Mouse (Mus musculus): ENCODE results near the gene Socs2.

The Socs2 gene

DNA sequence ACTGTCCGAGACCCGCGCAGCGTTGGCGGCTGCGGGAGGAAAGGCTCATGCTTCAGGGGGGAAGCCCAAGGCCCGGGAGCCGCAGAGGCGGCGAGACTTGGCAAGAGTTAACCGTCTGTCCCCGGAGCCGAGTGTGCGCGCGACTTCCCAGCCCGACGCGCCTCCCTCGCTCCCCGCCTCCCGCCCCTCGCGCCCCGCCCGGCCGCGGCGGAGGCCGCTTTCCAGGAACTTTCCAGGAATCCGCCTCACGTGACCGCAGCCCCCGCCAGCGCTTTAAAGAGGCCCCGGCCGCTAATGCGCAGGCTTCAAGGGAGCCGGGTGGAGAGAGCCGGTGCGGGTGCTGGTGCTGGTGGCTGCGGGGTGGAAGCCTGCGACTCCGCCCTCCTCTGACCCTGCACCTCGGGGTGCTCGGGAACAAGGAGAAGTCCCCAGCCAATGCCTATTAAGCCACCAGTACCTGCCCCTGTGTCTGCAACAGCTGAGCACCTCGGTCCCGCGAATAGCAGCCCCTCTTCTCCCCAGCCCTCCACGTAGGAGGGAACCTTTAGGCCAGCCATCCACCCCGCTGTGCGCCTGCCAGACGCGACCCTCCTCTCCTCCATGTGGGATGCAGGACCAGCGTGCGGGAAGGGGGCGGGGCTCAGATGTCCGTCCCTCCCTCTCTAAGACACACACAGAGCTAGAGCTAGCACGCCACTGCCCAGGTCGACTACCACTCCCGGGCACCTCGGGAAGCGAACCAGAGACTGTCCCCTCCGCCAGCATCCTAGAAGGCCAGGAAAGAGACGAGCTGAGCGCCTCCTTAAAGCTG, at the start of gene Socs2:
Socs2 (minus strand) TSS at position 496 of the 811 bp plus-strand sequence.
- under 1% methylated on average over 66 of the region's 66 CpGs for WGBS

DNA sequence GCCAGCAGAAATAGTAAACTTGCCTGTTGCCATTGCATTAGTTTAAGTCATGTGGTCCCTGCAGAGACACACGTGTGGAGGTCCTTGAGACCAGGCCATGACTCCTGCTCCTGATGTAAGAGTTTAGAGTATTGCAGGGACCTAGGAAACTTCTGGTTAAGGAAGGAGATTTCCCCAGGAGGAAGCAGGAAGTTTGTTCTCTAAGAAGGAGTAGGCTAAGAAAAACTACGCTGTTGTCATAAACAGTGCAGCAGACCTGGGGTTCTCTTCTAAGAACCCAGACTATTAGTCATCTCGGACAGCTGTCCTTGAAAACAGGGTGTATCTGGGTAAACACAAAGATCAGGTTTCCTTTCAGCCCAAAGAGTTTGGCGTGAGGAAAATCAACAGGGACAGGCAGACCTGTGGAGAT, 48.5 kb upstream of the Socs2 start:
- WGBS, result 58% methylated on average over 4 of the region's 4 CpGs

DNA sequence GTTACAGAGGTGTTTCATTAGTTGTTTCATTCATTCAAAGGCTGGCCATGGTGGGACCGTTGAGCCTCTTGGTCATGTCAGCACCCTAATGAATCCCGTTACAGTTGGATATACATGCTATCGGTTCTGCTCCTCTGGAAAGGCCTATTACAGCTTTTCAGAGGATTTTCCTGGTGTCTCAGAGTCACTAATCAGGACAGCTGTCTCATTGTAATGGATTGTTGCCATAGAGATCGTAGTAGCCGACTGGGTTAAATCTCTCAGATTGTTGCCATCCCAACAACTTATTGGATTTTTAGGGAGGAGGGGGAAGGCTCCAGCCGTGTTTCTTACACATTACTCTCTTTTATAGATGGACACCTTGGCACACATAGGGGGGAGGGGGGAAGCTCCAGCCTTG, 47.5 kb upstream of the Socs2 start:
- WGBS, result 70% methylated on average over 6 of the region's 6 CpGs

DNA sequence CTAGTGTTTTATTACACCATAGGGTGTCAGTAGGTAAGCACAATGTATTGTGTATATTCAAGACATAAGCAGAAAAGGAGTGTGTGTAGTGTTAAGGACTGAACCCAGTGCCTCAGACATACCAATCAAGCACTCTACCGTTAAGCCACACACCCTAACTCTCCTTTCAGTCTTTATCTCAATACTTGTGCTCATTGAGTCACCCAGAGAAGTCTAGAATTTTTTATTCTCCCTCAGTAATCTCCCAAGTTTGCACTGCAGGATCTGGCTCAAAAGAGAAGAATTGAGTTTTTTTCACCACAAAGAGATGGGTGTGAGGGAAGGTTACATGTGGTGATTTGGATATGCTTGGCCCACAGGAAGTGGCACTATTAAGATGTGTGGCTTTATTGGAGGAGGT, 45.3 kb upstream of the Socs2 start:
- WGBS, result 75% methylated on average over 1 of the region's 1 CpGs

DNA sequence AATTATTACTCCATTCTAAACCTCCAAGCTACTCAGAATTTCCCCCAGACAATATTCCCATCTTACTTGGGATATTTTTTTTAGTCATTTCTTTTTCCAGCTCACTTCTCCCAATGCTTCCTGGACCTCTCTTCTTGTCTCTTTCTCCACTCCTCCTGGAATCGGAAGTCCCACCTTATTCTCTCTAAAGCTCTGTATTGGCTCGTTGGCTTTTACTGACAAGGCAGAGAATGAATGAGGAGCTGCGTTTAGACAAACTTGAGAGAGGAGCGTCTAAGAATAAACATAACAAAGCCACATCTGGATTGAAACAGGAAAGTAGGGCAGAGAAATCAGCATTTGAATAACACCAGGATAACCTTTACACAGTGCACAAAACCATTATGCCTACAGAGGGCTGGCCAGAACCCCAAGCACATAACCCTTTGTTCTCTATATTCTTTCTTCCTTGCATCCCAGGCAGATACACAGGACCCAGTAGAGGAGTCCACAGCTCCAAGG, 44.1 kb upstream of the Socs2 start:
- WGBS, result 66% methylated on average over 4 of the region's 4 CpGs

DNA sequence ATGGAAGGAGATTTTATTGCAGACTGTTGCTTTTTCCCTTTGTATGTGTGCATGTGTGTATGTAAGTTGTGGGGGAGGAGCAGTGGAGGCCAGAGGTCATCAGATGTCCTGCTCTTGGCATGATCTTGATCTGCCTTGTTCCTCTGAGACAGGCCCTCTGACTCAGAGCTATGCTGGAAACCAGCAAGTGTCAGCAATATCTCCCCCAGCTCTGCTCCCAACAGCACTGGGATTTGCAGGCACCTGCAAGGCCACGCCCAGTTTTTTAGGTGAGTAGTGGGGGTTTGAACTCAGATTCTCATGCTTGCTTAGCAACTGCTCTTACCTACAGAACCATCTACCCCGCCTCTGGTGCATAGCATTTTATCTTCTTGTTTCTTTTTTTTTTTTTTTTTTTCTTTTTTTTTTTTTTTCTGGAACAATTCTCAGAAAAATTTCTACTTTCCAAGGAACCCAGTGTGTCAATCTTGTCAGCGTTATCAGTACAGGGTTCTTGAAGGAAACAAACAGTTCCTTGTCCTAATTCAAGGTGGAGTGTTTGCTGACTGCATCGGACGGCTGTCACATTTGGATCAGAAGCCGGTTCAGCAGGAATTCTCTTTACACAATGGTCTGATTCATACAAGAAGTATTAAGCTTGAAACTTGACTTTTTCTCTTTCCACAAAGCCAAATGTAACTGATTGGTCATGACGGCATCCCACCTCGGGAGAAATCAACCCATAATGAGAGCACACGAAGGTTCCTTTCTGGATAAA, 41.2 kb upstream of the Socs2 start:
- 87% methylated on average over 9 of the region's 9 CpGs for WGBS

DNA sequence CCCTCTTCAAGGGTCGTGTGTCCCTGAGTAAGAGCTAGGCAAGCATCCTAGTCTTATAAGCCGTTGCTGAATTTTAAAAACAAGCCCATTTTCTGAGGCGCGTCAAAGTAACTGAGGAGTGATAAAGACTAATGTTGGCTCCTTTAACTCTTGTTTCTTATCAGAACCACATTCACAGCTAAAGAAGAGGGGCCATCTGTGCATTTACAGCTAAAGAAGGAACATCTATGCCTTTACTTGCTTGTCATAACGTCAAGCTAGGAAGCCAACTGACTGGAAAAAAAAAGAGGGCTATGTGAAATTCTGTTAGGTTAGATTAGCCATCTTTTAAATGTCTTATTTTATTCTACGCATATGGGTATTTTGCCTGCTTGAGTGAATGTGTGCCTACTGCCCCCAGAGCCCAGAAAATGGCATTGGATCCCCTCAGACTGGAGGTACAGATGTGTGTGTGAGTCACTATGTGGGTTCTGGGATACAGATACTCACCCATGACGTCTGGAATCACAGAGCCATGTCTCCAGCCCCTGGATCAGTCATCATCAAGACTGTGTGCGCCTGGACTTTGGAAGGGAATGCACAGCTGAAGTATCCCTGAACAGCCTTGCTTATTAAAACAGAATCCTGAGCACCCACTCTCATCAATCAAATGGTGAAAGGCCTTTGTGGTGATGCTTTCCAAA, 40.5 kb upstream of the Socs2 start:
- 55% methylated on average over 8 of the region's 8 CpGs for WGBS

DNA sequence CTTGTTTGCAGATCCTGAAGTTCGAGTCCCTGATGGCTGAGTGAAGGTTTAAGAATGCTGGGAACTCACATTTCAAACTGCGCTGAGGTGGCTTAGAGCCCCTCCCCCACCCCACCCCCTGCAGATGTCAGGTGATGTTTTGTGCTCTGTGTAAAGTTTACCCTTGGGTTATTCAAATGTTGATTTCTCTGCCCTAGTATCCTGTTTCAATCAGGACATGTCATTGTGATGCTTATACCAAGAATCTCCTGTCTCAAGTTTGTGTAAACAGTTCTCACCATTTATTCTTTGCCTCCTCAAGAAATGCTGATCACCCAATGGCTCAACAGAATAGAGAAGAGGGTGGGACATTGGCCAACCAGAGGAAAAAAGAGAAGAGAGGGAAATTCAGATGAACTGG, 39.1 kb upstream of the Socs2 start:
- 82% methylated on average over 2 of the region's 2 CpGs for WGBS

DNA sequence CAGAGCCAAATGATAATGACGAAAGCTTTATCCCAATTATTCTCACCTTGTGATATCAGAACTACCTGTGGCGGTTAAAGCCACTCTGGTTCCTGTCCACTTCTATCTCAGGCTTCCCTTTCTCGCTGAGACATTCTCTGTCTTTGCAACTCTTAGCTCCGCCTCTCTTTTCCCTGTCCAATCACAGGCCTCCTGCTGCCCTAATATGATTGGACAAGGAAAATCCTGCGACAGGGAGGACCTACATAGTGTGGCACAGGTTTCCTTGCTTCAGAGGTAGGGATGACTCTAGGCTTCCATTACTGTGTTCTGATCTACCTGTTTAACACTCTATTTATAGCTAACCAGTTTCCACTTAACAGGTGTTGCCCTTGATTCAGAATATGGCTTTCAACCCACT, 36.3 kb upstream of the Socs2 start:
- 93% methylated on average over 5 of the region's 5 CpGs for WGBS

DNA sequence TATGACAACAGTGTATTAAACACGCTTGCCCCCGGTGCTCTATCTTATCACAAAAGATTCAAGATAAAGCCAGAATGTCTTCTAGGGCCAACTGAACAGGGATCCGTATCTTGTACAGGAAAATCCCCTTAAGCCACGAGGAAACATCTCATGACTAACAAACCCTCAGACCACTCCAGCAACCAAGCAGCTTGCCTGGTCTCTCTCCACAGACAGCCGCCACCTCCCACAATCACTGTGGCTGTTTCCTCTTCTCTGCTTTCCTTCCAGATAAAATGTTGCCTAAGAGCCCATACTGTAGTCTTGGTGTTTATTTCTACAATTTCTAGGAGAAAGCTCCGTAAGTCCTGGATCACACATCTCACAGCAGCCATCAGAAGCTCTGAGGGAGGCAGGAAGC, 32.1 kb upstream of the Socs2 start:
- 63% methylated on average over 6 of the region's 6 CpGs for WGBS

DNA sequence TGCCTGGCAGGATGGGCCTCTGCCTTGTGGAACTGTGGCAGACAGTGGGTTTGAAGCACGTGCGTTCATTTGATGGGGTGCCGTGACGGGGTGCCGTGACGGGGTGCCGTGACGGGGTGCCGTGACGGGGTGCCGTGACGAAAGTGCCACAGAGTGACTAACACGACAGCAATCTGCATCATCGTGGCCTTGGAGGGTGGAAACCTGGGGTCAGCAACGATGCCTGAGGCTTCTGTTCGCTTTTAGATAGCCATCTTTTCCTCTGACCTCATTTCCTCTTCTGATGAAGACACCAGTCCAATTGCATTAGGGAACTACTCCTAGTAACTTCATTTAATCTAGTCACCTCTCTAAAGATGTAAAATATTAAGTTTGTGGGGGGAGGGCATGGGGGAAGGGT, 31.0 kb upstream of the Socs2 start:
- WGBS, result 93% methylated on average over 16 of the region's 16 CpGs

DNA sequence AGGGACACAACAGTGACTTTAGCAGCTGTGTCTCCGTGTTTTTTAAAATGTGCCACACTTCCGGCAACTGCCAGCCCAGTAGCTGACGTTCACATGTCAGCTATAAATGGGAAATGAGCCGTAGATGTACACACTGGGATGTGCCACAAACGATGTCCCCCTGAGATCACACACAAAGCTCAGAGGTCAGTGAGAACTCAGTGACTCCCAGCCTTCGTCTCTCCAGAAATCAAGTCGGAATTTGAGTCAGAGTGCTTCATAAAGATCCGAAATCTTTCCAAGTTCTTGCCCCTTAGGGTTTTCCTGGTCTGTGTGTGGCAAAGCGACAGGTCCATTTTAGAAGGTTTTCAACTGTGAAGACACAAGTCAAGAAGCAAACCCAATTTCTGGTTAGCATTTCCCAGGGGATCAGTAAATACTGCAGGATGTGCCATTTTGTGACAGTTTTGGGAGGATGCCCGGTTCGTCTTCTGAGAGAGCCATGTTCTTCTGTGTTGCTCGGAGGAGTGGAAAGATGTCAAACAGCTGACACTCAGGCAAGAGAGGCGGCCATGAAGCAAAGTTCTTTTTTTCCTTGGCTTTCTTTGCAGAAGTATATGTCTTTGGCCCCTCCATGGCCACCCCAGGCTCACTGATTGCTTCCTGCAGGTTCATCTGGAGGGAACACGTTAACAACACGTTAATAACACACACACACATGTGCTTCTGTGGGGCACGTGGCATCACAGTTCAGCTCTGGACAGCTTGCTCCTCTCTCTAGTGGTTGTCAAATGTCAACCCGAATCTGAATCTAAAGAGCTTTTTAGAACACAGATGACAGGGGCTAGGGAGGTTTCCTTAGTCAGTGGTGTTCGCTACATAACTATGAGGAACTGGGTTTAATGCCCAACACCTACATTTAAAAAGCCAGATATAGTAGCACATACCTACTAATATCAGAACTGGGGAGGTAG, 28.4 kb upstream of the Socs2 start:
- WGBS, result 74% methylated on average over 18 of the region's 18 CpGs

DNA sequence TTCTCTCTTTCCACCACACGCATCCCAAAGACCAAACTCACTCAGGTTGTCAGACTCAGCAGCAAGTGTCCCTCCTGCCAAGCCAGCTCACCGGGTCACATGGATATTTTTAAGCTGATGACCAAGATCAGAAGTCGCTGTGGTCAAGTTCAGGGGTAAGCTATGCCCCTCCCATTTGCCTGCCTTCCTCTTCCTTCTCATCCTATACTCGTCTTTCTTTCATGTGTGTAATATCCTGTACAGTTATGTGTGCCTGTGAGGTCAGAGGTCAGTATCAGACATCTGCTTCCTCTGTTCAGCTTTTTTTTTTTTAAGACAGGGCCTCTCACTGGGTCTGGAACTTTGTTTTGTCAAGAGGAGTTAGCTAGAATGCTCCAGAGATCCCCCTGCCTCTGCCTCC, 25.4 kb upstream of the Socs2 start:
- 78% methylated on average over 4 of the region's 4 CpGs for WGBS

DNA sequence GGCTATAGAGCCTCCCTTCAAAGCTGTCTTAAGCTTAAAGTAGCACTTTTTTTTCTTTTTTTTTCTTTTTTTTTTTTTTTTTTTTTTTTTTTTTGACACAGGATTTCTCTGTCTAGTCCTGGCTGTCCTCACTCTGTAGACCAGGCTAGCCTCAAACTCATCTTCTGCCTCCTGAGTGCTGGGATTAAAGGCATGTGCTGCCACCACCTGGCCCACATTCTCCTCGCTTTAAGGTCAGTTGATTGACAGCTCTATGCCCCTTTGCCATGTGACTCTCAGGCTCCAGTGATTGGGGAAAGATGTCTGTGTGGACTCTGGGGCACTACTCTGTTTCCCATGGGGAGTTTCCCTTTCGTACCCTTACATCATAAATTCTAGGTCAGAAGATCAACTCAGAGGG, 23.6 kb upstream of the Socs2 start:
- 73% methylated on average over 2 of the region's 2 CpGs for WGBS

DNA sequence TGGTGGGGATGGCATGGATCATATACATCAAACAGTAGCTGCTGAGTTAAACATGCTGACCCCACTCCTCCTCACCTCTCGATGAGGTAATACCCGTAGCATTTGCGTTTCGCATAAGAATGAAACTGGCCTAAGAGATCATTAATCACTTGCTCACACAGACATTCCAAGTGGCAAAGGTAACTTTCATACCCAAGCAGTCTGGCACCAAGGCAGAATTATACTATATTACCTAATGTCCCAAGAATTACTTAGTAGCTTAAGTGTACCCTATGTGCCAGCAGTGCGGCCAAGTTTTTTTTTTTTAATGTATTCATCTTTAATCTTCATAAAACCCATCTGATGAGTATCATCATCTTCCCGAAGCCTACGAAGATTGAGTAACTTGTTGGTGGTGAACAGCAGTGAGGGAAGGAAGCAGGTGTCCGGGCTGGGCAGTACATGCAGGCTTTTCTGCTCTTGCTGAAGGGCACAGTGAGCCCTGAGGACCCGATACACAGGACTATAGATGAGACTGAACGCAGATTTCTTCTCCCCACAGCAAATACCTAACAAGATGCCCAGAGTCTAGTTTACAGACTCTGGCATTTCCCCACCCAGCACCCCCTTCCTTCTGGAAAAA, 22.8 kb upstream of the Socs2 start:
- 91% methylated on average over 10 of the region's 10 CpGs for WGBS

DNA sequence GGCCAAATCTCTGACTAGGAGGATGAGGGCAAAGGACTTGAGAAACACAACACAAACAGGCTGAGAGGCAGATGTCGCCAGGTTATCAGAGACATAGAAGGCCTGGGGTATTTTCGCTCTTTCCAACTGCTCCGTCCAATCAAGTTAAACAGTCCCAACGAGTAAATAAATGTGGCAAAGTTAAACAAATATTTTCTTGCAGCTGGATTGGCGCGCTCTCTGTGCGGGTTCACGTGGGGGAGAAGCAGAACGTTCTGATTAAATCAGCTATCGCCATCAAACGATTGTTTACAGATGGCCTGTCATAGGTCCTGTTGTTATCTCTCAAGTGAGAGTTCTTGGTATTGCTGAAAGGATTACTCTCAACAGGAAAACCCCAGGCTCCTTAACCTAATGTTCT, 22.0 kb upstream of the Socs2 start:
- 77% methylated on average over 11 of the region's 11 CpGs for WGBS

DNA sequence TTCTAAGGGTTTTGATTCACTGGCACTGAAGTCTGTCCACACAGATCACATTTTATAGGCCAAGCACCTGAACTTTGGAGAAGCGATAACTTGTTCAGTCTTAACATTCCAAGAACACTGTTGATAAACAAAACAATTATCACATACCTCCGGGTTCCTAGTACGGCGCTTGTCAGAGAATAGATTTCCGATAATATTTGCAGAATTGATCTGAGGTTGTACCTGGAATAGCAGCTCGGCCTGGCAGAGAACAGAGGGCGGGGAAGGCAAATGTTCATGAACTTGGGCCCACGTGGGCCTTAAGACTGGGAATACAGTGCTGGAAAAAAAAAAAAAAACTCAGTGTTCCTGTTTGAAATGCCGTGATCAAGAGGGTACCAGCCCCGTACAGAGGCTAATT, 13.3 kb upstream of the Socs2 start:
- 94% methylated on average over 10 of the region's 10 CpGs for WGBS

DNA sequence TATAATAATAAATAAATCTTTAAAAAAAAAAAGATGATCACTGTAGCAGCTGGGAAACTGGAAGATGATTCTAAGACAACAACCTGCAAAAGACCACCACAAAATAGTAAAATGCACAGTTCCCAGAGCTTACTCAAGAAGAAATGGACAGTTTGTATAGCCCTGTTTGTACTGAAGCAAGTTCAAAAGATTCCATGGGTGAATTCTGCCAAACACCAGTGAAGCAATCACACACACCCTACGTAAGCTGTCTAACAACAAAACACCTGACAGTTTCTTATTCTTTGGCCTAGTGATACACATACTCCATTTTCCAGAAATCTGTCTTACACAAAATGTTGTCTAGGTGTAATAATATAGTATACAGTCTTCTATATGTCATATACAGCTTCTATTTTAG, 12.1 kb upstream of the Socs2 start:
- 100% methylated on average over 1 of the region's 1 CpGs for WGBS

DNA sequence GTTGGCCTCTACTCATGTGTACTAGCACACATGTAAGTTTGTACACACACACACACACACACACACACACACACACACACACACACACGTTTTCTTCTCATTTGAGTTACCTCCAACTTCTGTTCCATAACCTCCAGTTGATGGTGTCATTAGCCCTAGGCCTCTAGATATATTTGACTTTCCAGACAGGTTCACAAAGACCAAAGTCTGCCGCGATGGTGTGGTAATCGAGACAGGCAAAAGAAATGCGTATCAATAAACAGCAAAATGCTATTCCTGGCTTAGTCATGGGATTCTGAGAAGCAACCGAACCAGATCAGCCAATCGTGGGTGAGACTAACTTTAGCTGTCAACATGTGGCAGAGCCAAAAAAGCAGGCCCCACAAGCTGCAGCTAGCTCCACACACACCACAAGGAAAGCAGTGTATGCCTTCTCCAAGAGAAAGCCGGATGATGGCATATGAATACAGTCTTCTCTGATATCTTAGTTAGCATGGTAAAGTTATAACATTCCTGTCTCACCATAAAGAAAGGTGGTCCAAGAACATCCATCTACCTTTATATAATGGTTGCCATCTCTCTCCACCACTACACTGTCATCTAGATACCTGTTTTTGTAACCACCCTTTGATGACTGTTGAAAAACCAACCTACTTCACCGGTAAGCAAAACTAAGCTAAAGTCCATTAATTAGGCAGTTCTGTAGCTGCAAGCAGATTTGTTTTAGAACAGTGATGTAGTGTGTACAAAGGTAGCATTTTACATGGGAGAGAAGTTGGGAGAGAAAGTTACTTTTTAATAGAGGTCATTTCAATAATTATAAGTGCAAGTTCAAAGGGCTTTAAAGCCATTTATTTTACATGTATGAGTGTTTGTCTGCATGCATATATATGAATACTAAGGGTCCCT, 9.5 kb upstream of the Socs2 start:
- 81% methylated on average over 9 of the region's 9 CpGs for WGBS

DNA sequence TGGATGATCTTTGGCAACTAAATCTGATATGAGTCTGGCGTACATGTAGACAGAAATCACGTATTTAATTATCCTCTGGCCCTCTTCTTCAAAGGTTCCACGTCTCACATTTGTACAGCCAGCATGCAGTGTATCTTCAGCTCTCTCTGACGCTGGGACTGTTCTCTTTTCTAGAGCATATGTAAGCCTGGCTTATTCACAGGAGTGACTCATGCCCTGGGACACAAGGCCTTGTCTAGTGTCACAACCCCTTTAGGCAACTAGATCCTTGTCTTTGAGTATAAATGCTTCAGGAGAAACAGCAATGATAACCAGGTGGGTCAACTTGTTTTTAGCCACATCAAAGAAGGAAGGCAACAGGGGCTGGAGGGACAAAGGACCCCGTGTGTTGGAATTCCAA, 5.7 kb upstream of the Socs2 start:
- WGBS, result 85% methylated on average over 5 of the region's 5 CpGs

Measured in cerebral cortex, adult 2 months (tissue).